Mouse (Mus musculus) neural tube, embryonic 13.5 days (tissue): ENCODE results near the gene Fbxw4. TPM values are rescaled to one million over a fixed set of nuclear protein-coding genes. Genes with fewer than 3 reads are reported as not detected.
A peak's percentile ranks its signal among the peaks of the same experiment; 100 is the strongest.
"Not testable (repeated sequence)": the region's sequence is repeated elsewhere in the genome, so short reads cannot be mapped to it uniquely, and the experiment has no call there.

Source experiments
- ATAC-seq: fragments of 200-750 bp; cut with Nextera tagmentation; 2 replicates; pipeline ENCODE4 v1.8.0; 2017; ENCODE audit warnings: low read depth, mild to moderate bottlenecking, moderate TSS enrichment, moderate library complexity
- H3K27ac ChIP-seq: fragments of 300-500 bp; sonication (generic); replicated peaks from 2 replicates; pipeline ENCODE4 v1.5.1; 2015; ENCODE audit warnings: moderate library complexity, mild to moderate bottlenecking, inconsistent platforms
- H3K27me3 ChIP-seq: fragments of 300-500 bp; sonication (generic); 2 replicates; pipeline ENCODE4 v1.6.1; 2015; ENCODE audit warnings: mild to moderate bottlenecking, inconsistent platforms
- H3K36me3 ChIP-seq: fragments of 300-500 bp; sonication (generic); 2 replicates; pipeline ENCODE4 v1.6.1; 2015; ENCODE audit warnings: mild to moderate bottlenecking, inconsistent platforms
- H3K4me1 ChIP-seq: fragments of 300-500 bp; sonication (generic); replicated peaks from 2 replicates; pipeline ENCODE4 v1.6.1; 2015; ENCODE audit warnings: inconsistent platforms
- H3K4me2 ChIP-seq: fragments of 300-500 bp; sonication (generic); 2 replicates; pipeline ENCODE4 v1.6.1; 2015; ENCODE audit warnings: inconsistent platforms, mild to moderate bottlenecking, moderate library complexity
- H3K4me3 ChIP-seq: fragments of 300-500 bp; sonication (generic); 2 replicates; pipeline ENCODE4 v1.5.1; 2015; ENCODE audit warnings: mild to moderate bottlenecking, inconsistent platforms
- H3K9ac ChIP-seq: fragments of 300-500 bp; sonication (generic); 2 replicates; pipeline ENCODE4 v1.6.1; 2015; ENCODE audit warnings: moderate library complexity, mild to moderate bottlenecking, inconsistent platforms
- H3K9me3 ChIP-seq: fragments of 300-500 bp; sonication (generic); 2 replicates; pipeline ENCODE4 v1.6.1; 2016; ENCODE audit warnings: inconsistent platforms
- WGBS: fragments of 180-500 bp; shearing (Covaris S2); methylation state at CpG from one replicate; pipeline ENCODE4 v1.1.7; 2015; 5-methylcytosine and 5-hydroxymethylcytosine counted together
- polyA plus RNA-seq: library from polyadenylated mRNA; unstranded; fragments of >200 nt; fragmentation: Nextera tagmentation; extraction: Ambion mirVana; gene quantifications from 2 replicates; pipeline ENCODE4 v1.2.1, GENCODE M21; 2015

Fbxw4 gene
- polyA plus RNA-seq, 1 experiment from 2014 or later, result 6.4 TPM

DNA sequence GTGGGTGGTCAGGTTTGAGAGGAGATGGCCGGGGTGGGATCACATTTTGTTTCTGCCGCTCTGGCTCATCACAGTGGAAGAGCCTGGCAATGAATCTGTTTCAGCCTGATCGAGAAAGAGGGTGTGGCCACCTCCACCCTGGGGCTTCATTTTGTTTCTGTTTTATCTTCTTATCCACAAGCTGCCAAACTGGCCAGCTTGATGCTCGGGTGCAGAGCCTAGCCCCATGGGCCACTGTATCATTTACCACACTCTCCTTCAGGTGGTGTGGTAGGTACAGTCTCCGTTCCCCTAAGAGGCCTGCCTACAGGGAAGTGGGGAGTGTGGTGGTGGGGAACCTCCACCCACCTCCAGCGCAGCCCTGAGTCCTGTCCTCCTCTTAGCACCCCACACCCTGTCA, 87.1 kb downstream of the Fbxw4 start:
- 0 out of 2 replicates have a peak overlapping the region, but pooled peaks have one; percentile 29 for H3K27ac ChIP-seq
- 0 out of 2 replicates have a peak, but pooled peaks have one; percentile 42 for ATAC-seq
- no peak overlapping the region for H3K4me3 ChIP-seq
- peaks cover 36% of the 10 kb centered on the region for H3K36me3 ChIP-seq
- no peaks in the 10 kb centered on the region for H3K9me3 ChIP-seq
- H3K9ac ChIP-seq, result no peak overlapping the region
- WGBS, result 79% methylated on average over 6 of the region's 6 CpGs
- H3K4me2 ChIP-seq, result no peak overlapping the region
- peaks cover 58% of the 10 kb centered on the region for H3K4me1 ChIP-seq
- no peaks in the 10 kb centered on the region; the same call in 1 of the 2 replicates for H3K27me3 ChIP-seq

DNA sequence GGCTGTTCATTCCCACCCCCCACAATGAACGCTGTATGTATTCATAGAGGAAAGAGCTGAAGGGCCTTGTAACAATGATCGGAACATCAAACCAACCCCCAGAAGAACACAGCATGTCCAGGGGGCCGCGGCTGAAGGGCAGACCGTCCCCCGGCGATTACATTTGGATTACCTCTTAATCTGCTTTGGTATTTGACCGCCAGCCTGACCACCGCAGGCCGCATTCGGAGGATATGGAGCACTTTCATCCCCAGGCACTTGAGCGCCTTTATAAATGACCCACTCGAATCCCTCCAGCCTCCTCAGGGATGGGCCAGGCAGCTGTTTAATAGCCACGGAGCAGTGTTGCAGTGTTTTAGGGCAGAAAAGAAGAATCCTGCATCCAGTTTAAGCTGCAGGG, 92.7 kb downstream of the Fbxw4 start:
- Histone ChIP-seq H3K4me3 (no peak overlapping the region), H3K9me3 (no peaks in the 10 kb centered on the region), H3K36me3 (peaks cover 11% of the 10 kb centered on the region), H3K27ac (peak overlapping the region; percentile 68), H3K4me2 (0 out of 2 replicates have a peak overlapping the region, but pooled peaks have one; percentile 4), H3K27me3 (no peaks in the 10 kb centered on the region), H3K9ac (0 out of 2 replicates have a peak overlapping the region, but pooled peaks have one; percentile 26), H3K4me1 (peaks cover 61% of the 10 kb centered on the region)
- 34% methylated on average over 14 of the region's 14 CpGs for WGBS
- no peak for ATAC-seq

DNA sequence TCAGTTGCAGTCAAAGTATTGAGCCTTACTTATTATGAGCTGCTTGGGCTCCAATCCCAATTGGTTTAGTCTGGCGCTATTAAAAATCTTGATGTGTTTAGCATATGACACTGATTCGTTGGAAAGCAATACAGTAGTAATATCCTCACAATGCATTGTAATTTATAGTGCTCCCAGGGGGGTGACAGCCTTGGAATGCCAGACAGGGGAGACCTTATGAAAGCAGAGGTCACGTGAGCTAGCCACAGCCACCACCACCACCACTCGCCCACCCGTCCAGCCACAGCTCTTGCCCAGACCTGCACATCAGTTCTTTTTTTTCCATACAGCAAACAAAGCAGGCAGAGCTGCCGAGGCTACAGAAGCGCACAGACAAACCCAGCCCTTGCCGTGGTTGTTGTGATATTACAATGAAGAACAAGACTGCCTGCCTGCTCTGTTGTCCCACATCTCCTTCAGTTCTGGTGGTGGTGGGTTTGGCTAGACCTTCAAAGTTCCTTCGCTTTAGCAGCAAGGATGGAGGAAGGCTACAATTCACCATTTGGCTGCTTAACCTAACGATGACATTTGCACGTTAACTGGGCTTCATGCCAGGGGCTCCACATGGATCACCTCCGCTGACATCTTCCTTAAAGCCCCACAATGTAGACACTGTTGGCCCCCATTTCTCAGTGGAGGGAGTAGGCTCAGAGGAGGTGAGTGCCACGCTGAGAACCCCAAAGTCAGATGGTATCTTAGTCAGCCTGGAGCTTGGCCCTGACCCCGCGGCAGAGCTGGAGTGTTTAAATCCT, 94.0 kb downstream of the Fbxw4 start:
- no peaks in the 10 kb centered on the region for H3K27me3 ChIP-seq
- H3K36me3 ChIP-seq, result no peaks in the 10 kb centered on the region
- peak overlapping the region; percentile 82 for H3K27ac ChIP-seq

DNA sequence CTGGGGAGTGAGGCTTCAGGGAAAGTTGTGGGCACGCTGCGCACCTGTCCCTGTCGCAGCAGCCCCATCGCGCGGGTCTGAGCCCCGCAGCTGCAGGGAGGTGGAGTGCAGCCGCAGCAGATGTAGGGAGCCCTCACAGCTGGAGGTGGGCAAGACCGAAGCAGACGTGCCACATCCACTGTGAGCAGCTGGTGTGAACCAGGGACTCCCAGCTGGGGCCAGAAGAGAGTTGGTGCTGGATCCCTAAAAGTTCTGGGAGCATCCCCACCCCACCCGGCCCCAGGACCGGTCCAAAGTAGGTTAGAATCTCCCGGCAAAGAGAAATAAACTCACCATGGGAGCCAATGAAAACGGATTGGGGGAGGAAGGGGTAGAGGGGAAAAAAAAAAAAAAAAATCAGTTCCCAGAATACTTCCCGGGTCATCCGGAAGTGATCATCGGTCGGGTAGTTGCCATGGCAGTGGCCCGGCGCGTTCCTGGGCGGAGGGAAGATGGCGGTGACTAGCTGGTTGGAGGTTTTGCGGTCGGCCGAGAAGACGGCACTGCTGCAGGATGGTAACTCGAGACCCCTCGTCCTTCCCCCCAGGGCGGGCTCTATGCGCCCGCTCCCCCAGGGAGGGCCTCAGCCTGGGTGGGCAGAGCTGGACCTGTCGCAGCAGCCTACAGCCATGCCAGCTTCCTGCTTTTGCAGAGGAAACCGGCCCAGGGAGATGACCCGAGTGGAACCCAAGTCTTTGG, 99.8 kb downstream of the Fbxw4 start, which contains the start of the genes Poll and Gm17018:
Gene Poll (minus strand): TSS at position 379 of the 738 bp plus-strand sequence.
Gene Gm17018 (plus strand): TSS at position 463 of the 738 bp plus-strand sequence.
- H3K36me3 ChIP-seq, result peaks cover 3% of the 10 kb centered on the region; the same call in 1 of the 2 replicates
- under 1% methylated on average over 35 of the region's 35 CpGs for WGBS
- peak within 1 kb of the TSS; percentile 83 for H3K9ac ChIP-seq
- H3K27ac ChIP-seq, result peak within 1 kb of the TSS; percentile 82
- H3K4me1 ChIP-seq, result peaks cover 23% of the 10 kb centered on the region
- H3K9me3 ChIP-seq, result no peaks in the 10 kb centered on the region
- peak within 1 kb of the TSS; percentile 94 for H3K4me2 ChIP-seq
- no peaks in the 10 kb centered on the region for H3K27me3 ChIP-seq
- ATAC-seq, result peak; percentile 84
- H3K4me3 ChIP-seq, result peak within 1 kb of the TSS; percentile 52

More for the DNA sequence above, 94.0 kb downstream of the Fbxw4 start:
- ATAC-seq, result peak; percentile 62
- Histone ChIP-seq H3K9ac (0 out of 2 replicates have a peak overlapping the region, but pooled peaks have one; percentile 22), H3K4me3 (no peak overlapping the region), H3K4me1 (peaks cover 61% of the 10 kb centered on the region), H3K9me3 (no peaks in the 10 kb centered on the region), H3K4me2 (peak overlapping the region; percentile 21; the same call in 1 of the 2 replicates)
- 38% methylated on average over 15 of the region's 15 CpGs for WGBS

DNA sequence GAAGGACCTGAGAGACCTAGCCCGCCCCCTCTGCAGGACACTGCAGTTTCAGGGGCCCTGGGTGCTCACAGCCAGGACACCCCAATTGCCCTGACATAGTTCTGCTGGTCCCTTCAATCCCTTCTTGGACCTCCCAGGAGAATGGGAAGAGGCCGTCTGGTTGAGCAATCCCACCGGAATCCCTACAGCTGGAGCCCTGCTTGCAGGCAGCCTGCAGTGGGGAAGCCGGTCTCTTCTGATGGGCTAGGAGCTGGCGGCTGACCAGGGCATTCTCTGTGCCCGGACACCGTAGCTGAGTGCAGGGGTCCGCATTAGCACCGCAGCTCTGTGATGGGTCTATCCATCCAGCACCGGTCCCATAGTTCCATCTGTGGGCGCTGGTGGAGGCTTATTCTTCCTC, 106.0 kb downstream of the Fbxw4 start:
- H3K27ac ChIP-seq, result no peak overlapping the region
- no peaks in the 10 kb centered on the region for H3K9me3 ChIP-seq
- peaks cover 32% of the 10 kb centered on the region for H3K36me3 ChIP-seq
- H3K9ac ChIP-seq, result no peak overlapping the region
- ATAC-seq, result no peak
- no peak overlapping the region for H3K4me2 ChIP-seq
- peaks cover 9% of the 10 kb centered on the region for H3K4me1 ChIP-seq
- 93% methylated on average over 11 of the region's 11 CpGs for WGBS
- H3K27me3 ChIP-seq, result peaks cover 14% of the 10 kb centered on the region; the same call in 1 of the 2 replicates
- H3K4me3 ChIP-seq, result no peak overlapping the region

DNA sequence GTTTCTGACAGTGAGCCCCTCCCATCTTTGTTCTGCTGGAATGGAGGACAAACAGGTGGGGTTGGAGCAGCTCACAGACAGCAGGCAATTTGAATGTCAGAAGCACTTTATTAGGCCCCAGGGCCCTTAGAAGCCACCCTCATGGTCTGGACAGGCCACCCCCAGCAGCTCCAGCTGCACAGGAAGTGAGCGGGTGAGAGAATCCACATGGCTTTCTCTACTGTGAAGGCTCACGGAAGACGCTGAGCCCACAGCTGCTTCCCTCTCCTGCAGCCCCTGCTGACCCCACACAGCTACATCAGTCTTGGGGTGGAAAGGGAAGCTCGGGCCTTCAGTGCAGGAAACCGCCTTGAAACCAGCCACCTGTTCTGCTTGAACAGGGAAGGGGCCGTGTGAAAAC, 107.9 kb downstream of the Fbxw4 start:
- no peak overlapping the region for H3K9ac ChIP-seq
- no peak for ATAC-seq
- no peaks in the 10 kb centered on the region for H3K9me3 ChIP-seq
- no peak overlapping the region for H3K27ac ChIP-seq
- 64% methylated on average over 6 of the region's 6 CpGs for WGBS
- H3K36me3 ChIP-seq, result peaks cover 32% of the 10 kb centered on the region
- H3K4me2 ChIP-seq, result no peak overlapping the region
- no peak overlapping the region for H3K4me3 ChIP-seq
- peaks cover 20% of the 10 kb centered on the region for H3K4me1 ChIP-seq
- H3K27me3 ChIP-seq, result peaks cover 18% of the 10 kb centered on the region

DNA sequence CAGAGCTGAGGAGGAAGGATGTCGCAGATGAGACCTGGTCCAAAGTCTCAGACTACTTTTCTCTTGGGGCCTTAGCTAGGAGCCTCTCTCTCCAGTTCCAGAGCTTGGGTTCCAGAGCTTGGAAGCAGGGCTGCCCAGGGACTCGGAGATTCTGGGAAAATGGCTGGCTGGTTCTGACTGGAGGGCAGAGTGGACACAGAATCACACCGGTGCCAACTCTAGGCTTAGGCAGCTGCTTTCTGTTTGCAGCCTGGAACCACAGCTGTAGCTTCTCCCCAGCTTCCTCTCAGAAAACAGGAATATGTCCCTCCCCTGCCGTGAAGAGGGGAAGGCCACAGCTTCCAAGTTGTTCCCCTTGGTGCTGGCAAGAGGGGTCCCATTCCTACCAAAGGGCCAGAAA, 110.2 kb downstream of the Fbxw4 start:
- H3K27ac ChIP-seq, result peak overlapping the region; percentile 29
- H3K4me3 ChIP-seq, result no peak overlapping the region
- H3K9ac ChIP-seq, result no peak overlapping the region
- no peak overlapping the region for H3K4me2 ChIP-seq
- no peak for ATAC-seq
- 77% methylated on average over 4 of the region's 4 CpGs for WGBS
- no peaks in the 10 kb centered on the region for H3K9me3 ChIP-seq
- peaks cover 31% of the 10 kb centered on the region for H3K4me1 ChIP-seq
- peaks cover 39% of the 10 kb centered on the region for H3K27me3 ChIP-seq
- peaks cover 25% of the 10 kb centered on the region for H3K36me3 ChIP-seq

DNA sequence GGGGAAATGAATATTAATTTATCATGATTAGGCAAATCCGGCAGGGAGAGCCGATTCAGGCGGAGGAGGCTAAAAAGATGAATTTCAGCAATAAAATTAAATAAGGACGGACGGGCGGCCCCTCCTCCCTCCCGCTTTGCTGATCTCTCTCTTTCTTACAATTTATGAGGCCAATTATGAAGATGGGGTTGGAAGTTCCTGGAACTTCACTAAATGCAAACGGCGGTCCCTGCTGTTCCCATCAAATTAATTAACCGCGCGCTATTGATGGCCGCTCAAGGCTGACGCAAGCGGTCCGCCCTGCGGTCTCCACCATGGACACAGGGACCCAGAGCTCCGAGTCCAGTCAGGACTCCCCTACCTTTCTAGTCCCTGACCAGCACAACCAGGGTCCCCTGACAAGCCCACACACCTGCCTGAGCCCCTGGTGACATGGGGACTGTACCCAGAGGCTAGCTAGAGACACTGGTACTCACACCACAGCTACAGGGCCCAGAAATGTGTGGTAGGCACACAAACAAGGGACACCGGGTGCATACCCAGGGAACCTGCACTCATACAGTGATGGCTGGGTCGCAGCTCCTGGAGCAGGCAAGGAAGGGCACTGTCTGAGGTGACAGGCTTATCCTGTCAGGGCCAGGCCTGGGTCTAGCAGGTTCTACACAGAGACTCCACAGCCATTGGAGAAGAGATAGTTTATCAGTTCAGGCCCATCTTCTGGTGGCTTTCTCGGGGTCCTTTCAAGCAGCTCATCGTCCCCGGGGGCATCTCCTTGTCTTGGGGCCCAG, 110.8 kb downstream of the Fbxw4 start:
- no peaks in the 10 kb centered on the region for H3K9me3 ChIP-seq
- H3K36me3 ChIP-seq, result peaks cover 19% of the 10 kb centered on the region
- 45% methylated on average over 23 of the region's 23 CpGs for WGBS
- peaks cover 37% of the 10 kb centered on the region for H3K4me1 ChIP-seq
- H3K4me2 ChIP-seq, result peak overlapping the region; percentile 17; the same call in 1 of the 2 replicates
- H3K27ac ChIP-seq, result peak overlapping the region; percentile 29
- H3K9ac ChIP-seq, result 0 out of 2 replicates have a peak overlapping the region, but pooled peaks have one; percentile 39
- H3K27me3 ChIP-seq, result peaks cover 39% of the 10 kb centered on the region
- ATAC-seq, result peak; percentile 15; the same call in 1 of the 2 replicates
- no peak overlapping the region for H3K4me3 ChIP-seq

DNA sequence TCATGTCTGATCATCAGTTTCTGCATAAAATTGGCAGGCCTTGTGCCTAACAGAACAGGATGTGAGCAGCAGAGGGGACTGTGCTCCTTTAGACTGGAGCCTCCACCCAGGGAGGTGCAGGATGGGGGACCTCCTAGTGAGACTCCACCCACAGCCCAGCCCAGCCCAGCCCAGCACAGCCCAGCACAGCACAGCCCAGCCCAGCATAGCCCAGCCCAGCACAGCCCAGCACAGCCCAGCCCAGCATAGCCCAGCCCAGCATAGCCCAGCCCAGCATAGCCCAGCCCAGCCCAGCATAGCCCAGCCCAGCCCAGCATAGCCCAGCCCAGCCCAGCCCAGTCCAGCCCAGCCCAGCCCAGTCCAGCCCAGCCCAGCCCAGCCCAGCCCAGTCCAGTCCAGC, 111.9 kb downstream of the Fbxw4 start:
- not testable (repeated sequence) for ATAC-seq
- peaks cover 44% of the 10 kb centered on the region for H3K27me3 ChIP-seq

DNA sequence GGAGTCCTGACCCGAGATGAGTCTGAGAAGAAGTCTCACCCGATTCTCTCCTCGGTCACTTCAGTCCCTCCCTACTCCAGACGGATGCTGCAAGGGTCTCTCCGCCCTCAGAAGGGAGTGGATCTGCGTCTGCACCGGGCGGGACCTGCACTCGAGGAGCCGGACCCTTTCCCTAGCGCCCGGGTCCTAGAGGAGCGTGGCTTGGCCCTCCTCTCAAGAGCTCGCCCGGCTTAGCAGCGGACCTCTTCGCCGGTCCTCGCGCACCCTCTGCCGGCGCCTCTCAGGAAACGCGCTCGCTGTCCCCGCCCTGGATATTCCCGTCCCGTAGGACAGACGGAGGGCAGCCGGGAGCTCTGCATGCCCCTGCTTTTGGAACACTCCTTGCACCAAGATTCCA, 115.2 kb downstream of the Fbxw4 start:
- Histone ChIP-seq H3K4me1 (peaks cover 78% of the 10 kb centered on the region), H3K4me2 (peak overlapping the region; percentile 79), H3K27ac (no peak overlapping the region; the same call in 1 of the 2 replicates), H3K9ac (peak overlapping the region; percentile 68), H3K36me3 (no peaks in the 10 kb centered on the region), H3K9me3 (no peaks in the 10 kb centered on the region), H3K4me3 (peak overlapping the region; percentile 39), H3K27me3 (peaks cover 54% of the 10 kb centered on the region)
- peak; percentile 40 for ATAC-seq
- under 1% methylated on average over 30 of the region's 30 CpGs for WGBS

More for the DNA sequence above, 111.9 kb downstream of the Fbxw4 start:
- not testable (repeated sequence) for H3K4me2 ChIP-seq, H3K9me3 ChIP-seq, H3K4me3 ChIP-seq, H3K36me3 ChIP-seq, H3K9ac ChIP-seq
- H3K27ac ChIP-seq, result peak overlapping the region; percentile 39; the same call in 1 of the 2 replicates
- peaks cover 48% of the 10 kb centered on the region for H3K4me1 ChIP-seq

DNA sequence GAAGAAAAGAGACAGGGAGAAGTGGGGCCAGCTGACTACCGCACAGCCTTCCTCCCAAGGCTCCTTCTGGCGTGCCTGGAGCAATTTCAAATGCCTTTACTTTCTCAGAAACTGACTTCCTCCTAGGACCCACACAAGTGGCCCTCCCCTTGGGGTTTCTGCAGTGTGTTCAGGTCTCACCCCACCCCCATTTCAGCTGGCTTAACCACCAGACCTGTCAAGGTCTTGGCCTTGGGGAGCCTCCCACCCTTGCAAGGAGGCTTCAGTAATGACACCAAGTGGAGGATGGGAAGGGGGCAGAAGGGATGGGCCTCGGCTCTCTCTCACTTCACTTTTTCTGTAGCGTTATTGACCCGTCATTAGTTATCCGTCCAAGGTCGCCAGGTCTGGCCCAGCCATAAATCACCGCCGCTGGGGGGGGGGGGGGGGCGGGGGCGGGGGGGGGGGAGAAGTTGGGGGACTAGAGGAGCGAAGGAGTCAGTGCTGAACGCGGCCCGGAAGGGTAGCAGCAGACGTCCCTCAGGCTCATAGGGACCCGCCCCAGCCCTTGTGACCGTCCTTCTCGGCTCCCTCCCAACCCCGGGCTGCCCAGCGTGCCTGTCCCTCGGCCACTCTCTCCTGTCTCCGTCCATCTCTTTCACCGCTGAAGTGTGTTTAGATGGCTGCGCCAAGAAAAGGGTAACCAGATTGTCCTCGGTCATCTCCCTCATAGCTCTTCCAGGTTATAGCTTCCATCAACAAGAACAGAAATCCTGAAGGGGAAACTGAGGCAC, 115.8 kb downstream of the Fbxw4 start:
- Histone ChIP-seq H3K27me3 (peaks cover 48% of the 10 kb centered on the region), H3K27ac (no peak overlapping the region; the same call in 1 of the 2 replicates), H3K36me3 (no peaks in the 10 kb centered on the region), H3K9me3 (no peaks in the 10 kb centered on the region), H3K9ac (peak overlapping the region; percentile 68), H3K4me2 (peak overlapping the region; percentile 79), H3K4me1 (peaks cover 78% of the 10 kb centered on the region), H3K4me3 (peak overlapping the region; percentile 39)
- WGBS, result under 1% methylated on average over 14 of the region's 26 CpGs
- ATAC-seq, result no peak
